Mouse (Mus musculus): ENCODE measurements at regions not wholly inside any gene's neighbourhood (a gene's known extent, or its start where the extent isn't known, plus 50 kb on each side); places are given as distances from the start of the nearest gene placed in this dataset.
"Not testable (repeated sequence)": the region's sequence is repeated elsewhere in the genome, so short reads cannot be mapped to it uniquely, and the experiment has no call there.

DNA sequence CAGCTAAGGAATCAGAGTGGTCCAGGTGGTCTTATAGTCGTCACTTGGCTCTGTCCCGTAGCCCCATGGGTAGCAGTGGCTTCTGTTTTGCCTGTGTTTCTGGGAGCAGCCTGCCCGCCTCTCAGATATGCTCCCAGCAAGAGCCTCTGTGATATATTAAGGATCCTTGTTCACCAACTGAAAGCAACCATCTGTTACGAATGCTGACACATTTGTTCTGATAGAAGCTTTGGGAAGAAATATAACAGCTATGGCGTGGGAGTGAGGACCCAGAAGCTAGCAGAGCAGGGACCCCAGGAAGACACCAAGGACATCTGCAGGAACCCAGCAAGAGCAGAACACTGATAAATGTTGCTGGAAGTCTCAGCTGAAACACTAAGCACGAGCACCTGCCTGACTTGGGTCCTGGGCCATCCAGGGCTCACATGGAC lies 186.7 kb upstream of the Gm17728 start:
- H3K4me1 ChIP-seq: no peaks in the 10 kb centered on the region
- TF ChIP-seq FLI1 (IDR thresholded peaks at IDR 0.05; ENCODE audit: low read length): no peak
- no peak for TF ChIP-seq GATA1 (IDR thresholded peaks at IDR 0.05; ENCODE audit: borderline replicate concordance, low read length)
- no peaks in the 10 kb centered on the region for H3K9me3 ChIP-seq

DNA sequence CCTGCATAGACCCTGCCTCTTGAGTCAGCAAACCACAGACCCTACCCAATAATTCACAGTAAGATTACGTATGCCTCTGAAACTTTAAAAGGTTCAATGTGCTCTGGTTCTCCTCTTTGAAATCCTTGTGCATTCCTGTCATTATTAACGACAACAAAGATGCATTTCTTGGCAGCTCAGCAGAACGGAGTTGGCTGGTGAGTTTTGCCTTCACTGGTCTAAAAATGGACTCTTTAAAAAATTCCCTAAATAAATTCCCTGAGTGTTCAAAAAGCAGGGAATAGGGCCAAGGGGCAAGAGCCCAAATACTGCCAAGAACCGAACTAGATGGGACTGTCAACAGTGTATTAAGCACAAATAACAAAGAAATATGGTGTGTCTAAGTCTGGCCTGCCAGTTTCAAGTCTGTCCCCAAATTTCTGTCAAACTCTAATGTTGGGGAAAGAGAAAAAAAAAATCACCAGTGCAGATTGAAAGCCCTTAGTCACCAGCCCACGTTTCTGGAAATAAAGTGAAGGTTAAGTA lies 163.2 kb upstream of the Gm17728 start:
- peaks cover 16% of the 10 kb centered on the region for H3K9me3 ChIP-seq
- H3K27me3 ChIP-seq (replicated peaks): no peaks in the 10 kb centered on the region
- H3K4me1 ChIP-seq: no peaks in the 10 kb centered on the region
- H3K4me3 ChIP-seq (replicated peaks): no peak overlapping the region
- TF ChIP-seq FLI1 (IDR thresholded peaks at IDR 0.05; ENCODE audit: low read length) (no peak), GATA1 (IDR thresholded peaks at IDR 0.05; ENCODE audit: borderline replicate concordance, low read length) (no peak)
- H3K36me3 ChIP-seq (replicated peaks; ENCODE audit: low read length): no peaks in the 10 kb centered on the region

More for the DNA sequence above, 186.7 kb upstream of the Gm17728 start:
- Histone ChIP-seq H3K27me3 (replicated peaks) (no peaks in the 10 kb centered on the region), H3K36me3 (replicated peaks; ENCODE audit: low read length) (no peaks in the 10 kb centered on the region), H3K4me3 (replicated peaks) (no peak overlapping the region)

DNA sequence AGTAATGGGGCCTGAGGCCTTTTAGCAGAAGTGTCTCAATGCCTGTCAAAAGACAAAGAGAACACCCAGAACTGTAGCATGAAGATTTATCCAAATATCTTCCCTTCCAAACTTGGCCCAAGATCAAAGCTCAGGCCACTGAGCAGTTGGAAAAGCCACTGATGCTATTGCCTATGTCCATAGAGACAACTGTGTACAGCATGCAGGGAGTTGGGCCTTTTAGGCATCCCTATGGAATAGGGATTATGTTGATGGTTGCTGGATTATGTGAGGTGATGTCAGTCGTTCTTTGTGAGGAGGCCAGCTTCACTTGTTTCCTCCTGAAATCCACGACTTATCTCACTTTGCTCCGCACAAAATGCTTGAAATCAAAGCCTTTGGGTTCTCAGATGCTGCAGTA lies 153.1 kb upstream of the Gm17728 start:
- H3K9me3 ChIP-seq: no peaks in the 10 kb centered on the region
- no peaks in the 10 kb centered on the region for H3K27me3 ChIP-seq (replicated peaks)
- no peaks in the 10 kb centered on the region for H3K4me1 ChIP-seq
- no peak overlapping the region for H3K4me3 ChIP-seq (replicated peaks)
- no peak for TF ChIP-seq GATA1 (IDR thresholded peaks at IDR 0.05; ENCODE audit: borderline replicate concordance, low read length)
- no peak for TF ChIP-seq FLI1 (IDR thresholded peaks at IDR 0.05; ENCODE audit: low read length)
- no peaks in the 10 kb centered on the region for H3K36me3 ChIP-seq (replicated peaks; ENCODE audit: low read length)

DNA sequence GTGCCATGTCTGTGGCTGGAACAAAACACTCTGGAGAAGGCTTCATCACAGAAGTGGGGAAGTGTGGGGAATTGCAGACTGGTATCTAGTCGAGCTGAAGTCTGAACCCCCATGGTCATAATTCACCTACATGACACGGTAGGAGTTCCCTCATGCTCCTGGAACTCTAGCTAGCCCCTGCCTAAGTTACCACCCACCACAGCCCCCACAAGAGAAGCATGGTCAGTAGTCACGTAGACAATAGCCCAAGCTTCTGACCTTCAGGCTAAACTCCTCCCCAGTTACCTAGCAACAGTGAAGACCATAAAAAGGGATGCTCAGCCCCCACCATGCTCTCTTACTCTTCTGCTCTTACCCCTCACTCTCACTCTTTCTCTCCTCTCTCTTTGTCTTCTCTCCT lies 143.8 kb upstream of the Gm17728 start:
- not testable (repeated sequence) for H3K27me3 ChIP-seq (replicated peaks); H3K36me3 ChIP-seq (replicated peaks; ENCODE audit: low read length); H3K4me1 ChIP-seq; H3K4me3 ChIP-seq (replicated peaks)
- peaks cover 12% of the 10 kb centered on the region for H3K9me3 ChIP-seq

DNA sequence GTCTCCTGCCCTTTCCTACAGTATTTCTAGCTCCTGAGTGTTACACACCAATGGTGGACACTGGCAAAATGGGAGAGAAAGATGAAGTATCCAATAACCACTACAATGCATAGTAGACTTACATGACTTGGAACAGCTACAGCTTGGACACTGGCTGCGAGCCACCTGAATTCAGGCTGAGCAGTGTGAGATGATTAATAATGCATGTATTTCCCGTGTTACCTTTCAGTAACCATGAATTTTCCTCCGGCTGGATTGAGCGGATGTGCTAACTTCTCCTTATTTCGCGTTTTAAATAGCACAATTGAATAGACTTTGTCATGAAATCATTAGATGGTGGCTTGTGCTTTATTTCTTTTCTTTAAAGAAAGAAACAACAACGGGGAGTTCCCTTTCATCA lies 142.4 kb upstream of the Gm17728 start:
- H3K4me1 ChIP-seq: no peaks in the 10 kb centered on the region
- peaks cover 12% of the 10 kb centered on the region for H3K9me3 ChIP-seq
- no peaks in the 10 kb centered on the region for H3K36me3 ChIP-seq (replicated peaks; ENCODE audit: low read length)
- TF ChIP-seq FLI1 (IDR thresholded peaks at IDR 0.05; ENCODE audit: low read length): no peak
- no peak for TF ChIP-seq GATA1 (IDR thresholded peaks at IDR 0.05; ENCODE audit: borderline replicate concordance, low read length)
- H3K4me3 ChIP-seq (replicated peaks): no peak overlapping the region
- no peaks in the 10 kb centered on the region for H3K27me3 ChIP-seq (replicated peaks)

DNA sequence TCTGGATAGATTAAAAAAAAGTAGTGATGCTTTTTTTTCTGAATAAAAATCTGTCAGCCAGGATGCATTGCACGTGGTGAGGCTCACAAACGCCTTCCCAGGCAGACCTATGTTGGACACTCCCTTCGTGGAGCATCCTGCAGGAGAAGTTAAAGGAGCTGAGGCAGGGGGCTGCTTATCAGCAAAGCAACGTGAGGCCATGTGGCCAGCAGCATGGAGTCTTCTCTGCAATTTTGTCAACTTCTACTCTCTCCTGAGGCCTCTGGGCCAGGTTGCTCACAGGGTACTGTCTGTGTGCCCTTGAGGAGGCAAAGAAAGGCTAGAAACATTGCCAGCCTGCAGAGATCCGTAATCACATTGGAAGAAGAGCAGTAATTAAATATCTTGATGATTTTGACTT lies 140.0 kb upstream of the Gm17728 start:
- TF ChIP-seq FLI1 (IDR thresholded peaks at IDR 0.05; ENCODE audit: low read length) (no peak), GATA1 (IDR thresholded peaks at IDR 0.05; ENCODE audit: borderline replicate concordance, low read length) (no peak)
- no peak overlapping the region for H3K4me3 ChIP-seq (replicated peaks)
- H3K27me3 ChIP-seq (replicated peaks): no peaks in the 10 kb centered on the region
- no peaks in the 10 kb centered on the region for H3K36me3 ChIP-seq (replicated peaks; ENCODE audit: low read length)
- H3K4me1 ChIP-seq: no peaks in the 10 kb centered on the region
- H3K9me3 ChIP-seq: peaks cover 12% of the 10 kb centered on the region

DNA sequence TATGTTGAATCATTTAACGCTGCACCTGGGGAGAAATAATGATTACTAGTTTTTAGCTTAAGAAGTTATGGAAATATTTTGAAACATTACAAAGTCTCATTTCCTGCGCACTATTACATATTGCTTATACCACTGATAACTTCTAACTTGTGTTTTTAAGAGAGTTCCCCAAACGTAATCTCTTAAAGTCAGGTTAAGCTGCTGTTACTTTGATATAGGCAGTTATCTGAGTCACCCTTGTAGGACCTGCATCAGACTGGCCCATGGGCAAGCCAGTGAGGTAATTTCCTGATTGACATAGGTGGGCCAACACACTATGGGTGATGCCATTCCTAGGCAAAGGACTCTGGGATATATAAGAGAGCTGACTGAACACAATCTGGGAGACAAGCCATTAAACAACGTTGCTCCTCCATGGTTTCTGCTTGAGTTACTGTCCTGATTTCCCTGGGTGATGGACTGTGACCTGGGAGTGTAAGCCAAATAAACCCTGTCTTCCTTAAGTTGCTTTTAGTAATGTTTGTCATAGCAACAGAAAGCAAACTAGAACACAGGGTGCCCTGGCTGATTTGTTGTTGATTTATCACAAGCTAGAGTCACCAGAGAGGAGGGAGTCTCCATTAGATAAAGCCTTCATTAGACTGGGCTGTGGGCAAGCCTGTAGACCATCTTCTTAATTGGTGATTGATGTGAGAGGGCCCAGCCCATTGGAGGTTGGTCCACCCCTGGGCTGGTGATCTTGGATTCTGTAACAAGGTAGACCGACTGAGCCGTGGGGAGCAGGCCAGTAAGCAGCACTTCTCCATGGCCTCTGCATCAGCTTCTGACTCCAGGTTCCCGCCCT lies 139.3 kb upstream of the Gm17728 start:
- Histone ChIP-seq H3K4me3 (replicated peaks) (no peak overlapping the region), H3K27me3 (replicated peaks) (no peaks in the 10 kb centered on the region), H3K9me3 (peaks cover 12% of the 10 kb centered on the region), H3K4me1 (no peaks in the 10 kb centered on the region), H3K36me3 (replicated peaks; ENCODE audit: low read length) (no peaks in the 10 kb centered on the region)
- no peak for TF ChIP-seq FLI1 (IDR thresholded peaks at IDR 0.05; ENCODE audit: low read length)
- TF ChIP-seq GATA1 (IDR thresholded peaks at IDR 0.05; ENCODE audit: borderline replicate concordance, low read length): no peak

DNA sequence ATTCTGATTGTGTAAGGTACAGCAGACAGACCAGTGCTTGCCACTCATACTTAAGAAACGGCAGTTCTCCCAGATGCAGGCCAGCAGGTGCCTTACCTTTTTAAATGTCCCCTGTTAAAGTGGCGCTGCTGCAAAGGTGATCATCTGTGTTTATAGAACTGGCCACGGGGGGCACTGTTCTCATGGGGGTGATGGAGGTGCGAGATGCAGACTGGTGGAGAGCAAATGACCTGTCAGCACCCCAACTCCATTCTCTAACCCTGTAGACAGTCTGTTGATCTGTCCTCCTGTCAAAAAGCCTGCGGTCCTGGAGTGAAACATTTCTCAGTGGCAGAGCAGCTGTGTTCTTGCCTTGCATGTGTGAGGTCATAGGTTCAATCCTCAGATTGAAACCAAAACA lies 135.4 kb upstream of the Gm17728 start:
- TF ChIP-seq FLI1 (IDR thresholded peaks at IDR 0.05; ENCODE audit: low read length) (no peak), GATA1 (IDR thresholded peaks at IDR 0.05; ENCODE audit: borderline replicate concordance, low read length) (no peak)
- H3K4me1 ChIP-seq: no peaks in the 10 kb centered on the region
- H3K4me3 ChIP-seq (replicated peaks): no peak overlapping the region

DNA sequence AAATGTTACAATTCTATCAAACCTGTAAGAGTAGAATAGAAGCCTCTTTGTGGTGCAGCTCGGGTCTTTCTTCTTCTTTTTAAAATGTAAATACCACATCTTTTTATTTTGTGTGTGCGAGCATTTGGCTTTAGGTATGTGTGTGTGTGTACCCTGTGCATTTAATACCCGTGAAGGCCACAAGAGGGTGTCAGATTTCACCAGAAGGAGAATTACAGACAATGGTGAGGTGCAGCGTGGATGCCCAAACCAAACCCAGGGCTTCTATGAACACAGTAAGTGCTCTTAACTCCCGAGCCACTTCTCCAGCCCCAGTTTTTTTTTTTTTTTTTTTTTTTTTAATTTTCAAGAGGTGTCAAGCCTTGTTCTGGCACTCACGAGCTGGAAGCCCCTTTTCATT lies 135.0 kb upstream of the Gm17728 start:
- no peaks in the 10 kb centered on the region for H3K36me3 ChIP-seq (replicated peaks; ENCODE audit: low read length)
- no peak overlapping the region for H3K4me3 ChIP-seq (replicated peaks)
- H3K9me3 ChIP-seq: peaks cover 11% of the 10 kb centered on the region
- TF ChIP-seq FLI1 (IDR thresholded peaks at IDR 0.05; ENCODE audit: low read length): no peak
- TF ChIP-seq GATA1 (IDR thresholded peaks at IDR 0.05; ENCODE audit: borderline replicate concordance, low read length): no peak
- no peaks in the 10 kb centered on the region for H3K27me3 ChIP-seq (replicated peaks)
- H3K4me1 ChIP-seq: no peaks in the 10 kb centered on the region

More for the DNA sequence above, 135.4 kb upstream of the Gm17728 start:
- Histone ChIP-seq H3K27me3 (replicated peaks) (no peaks in the 10 kb centered on the region), H3K36me3 (replicated peaks; ENCODE audit: low read length) (no peaks in the 10 kb centered on the region), H3K9me3 (peaks cover 10% of the 10 kb centered on the region)

DNA sequence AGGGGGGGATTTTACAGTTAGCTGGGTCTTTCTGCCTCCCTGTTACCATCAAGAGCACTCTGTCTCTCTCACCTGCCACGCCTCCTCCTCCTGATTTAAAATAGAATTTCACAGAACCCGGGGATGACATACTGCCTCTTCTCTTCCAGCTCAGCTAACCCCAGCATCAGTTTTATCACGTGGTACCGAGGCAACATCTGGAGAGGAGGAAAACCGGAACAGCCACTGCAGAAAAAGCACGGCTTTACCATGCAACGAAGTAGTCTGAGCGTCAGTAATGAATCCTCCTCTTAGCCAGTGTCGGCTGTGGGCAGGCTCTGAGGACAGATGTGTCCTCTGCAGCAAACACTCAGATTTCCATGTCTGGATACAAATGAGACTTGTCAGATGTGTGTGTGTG lies 134.2 kb upstream of the Gm17728 start:
- H3K27me3 ChIP-seq (replicated peaks): no peaks in the 10 kb centered on the region
- TF ChIP-seq FLI1 (IDR thresholded peaks at IDR 0.05; ENCODE audit: low read length) (no peak), GATA1 (IDR thresholded peaks at IDR 0.05; ENCODE audit: borderline replicate concordance, low read length) (no peak)
- H3K9me3 ChIP-seq: peaks cover 12% of the 10 kb centered on the region
- H3K4me3 ChIP-seq (replicated peaks): no peak overlapping the region
- H3K36me3 ChIP-seq (replicated peaks; ENCODE audit: low read length): no peaks in the 10 kb centered on the region
- no peaks in the 10 kb centered on the region for H3K4me1 ChIP-seq
